Mouse (Mus musculus) ES-E14 (cell line): ENCODE data around the gene Carns1. TPM values are rescaled to one million over a fixed set of nuclear protein-coding genes. Genes with fewer than 3 reads are reported as not detected.

ENCODE experiments used
- DNase-seq: peaks from one replicate; pipeline ENCODE4 v3.0.0-alpha.2; 2013; ENCODE audit warnings: low read depth, low spot score
- H3K27ac ChIP-seq: 2 replicates; pipeline ENCODE4 v1.5.1; 2012; ENCODE audit warnings: low read depth, mild to moderate bottlenecking, low read length, moderate library complexity, mixed read lengths; ENCODE audit not compliant: poor library complexity, insufficient read depth, severe bottlenecking
- H3K36me3 ChIP-seq: 2 replicates; pipeline ENCODE4 v1.6.1; 2012; ENCODE audit warnings: mild to moderate bottlenecking, low read length, moderate library complexity, mixed read lengths; ENCODE audit not compliant: control insufficient read depth, poor library complexity, insufficient read depth, severe bottlenecking
- H3K4me1 ChIP-seq, 2 experiments: fragments of 150-350 bp in 1 of 2; sonication (generic) in 1 of 2; 2 replicates each; pipeline ENCODE4 v1.6.1; 2012; ENCODE audit warnings: low read length in 2 of 2, mild to moderate bottlenecking in 1 of 2, mixed read lengths in 1 of 2; ENCODE audit not compliant: control insufficient read depth in 2 of 2, insufficient read depth in 2 of 2, poor library complexity in 1 of 2
- H3K4me3 ChIP-seq, 2 experiments: fragments of 150-350 bp in 1 of 2; sonication (generic) in 1 of 2; 2 replicates each; pipeline ENCODE4 v1.5.1; 2012; ENCODE audit warnings: low read length in 2 of 2, low read depth in 1 of 2, mild to moderate bottlenecking in 1 of 2, mixed read lengths in 1 of 2; ENCODE audit not compliant: insufficient read depth in 1 of 2, poor library complexity in 1 of 2, severe bottlenecking in 1 of 2
- H3K9ac ChIP-seq: 2 replicates; pipeline ENCODE4 v1.6.1; 2012; ENCODE audit warnings: low read depth, mild to moderate bottlenecking, low read length, mixed read lengths; ENCODE audit not compliant: poor library complexity, insufficient read depth, severe bottlenecking
- H3K9me3 ChIP-seq: fragments of 150-350 bp; sonication (generic); 2 replicates; pipeline ENCODE4 v1.6.1; 2012; ENCODE audit warnings: low read depth, mild to moderate bottlenecking, low read length; ENCODE audit not compliant: control insufficient read depth, insufficient read depth
- CHD2 ChIP-seq: IDR thresholded peaks from 2 replicates; pipeline ENCODE4 v1.6.1; 2014; ENCODE audit warnings: mild to moderate bottlenecking, low read depth, low read length, inconsistent platforms
- HCFC1 ChIP-seq: IDR thresholded peaks from 2 replicates; pipeline ENCODE4 v1.6.1; 2012; ENCODE audit warnings: low read length, inconsistent platforms, borderline replicate concordance; ENCODE audit not compliant: insufficient read depth
- MAFK ChIP-seq: IDR thresholded peaks from 2 replicates; pipeline ENCODE4 v1.6.1; 2014; ENCODE audit warnings: mild to moderate bottlenecking, low read depth, low read length, inconsistent platforms; ENCODE audit not compliant: insufficient read depth
- ZC3H11A ChIP-seq: IDR thresholded peaks from 2 replicates; pipeline ENCODE4 v1.6.1; 2012; ENCODE audit warnings: low read depth, mild to moderate bottlenecking, inconsistent platforms, low read length, borderline replicate concordance
- ZNF384 ChIP-seq: IDR thresholded peaks from 2 replicates; pipeline ENCODE4 v1.6.1; 2012; ENCODE audit warnings: low read depth, low read length, inconsistent platforms
- in situ Hi-C, 2 experiments: fragments of 600-800 bp; cut with MboI; formaldehyde crosslinking; loops; one replicate each; pipeline ENCODE4 v1.15.1; 2025; ENCODE audit warnings: low sequenced_read_pairs in 2 of 2, inconsistent platforms in 1 of 2; ENCODE audit not compliant: unreplicated experiment in 2 of 2
- total RNA-seq: library from RNA; depleted of rRNA; stranded (reverse); fragments of 300-350 nt; gene quantifications from 2 replicates; pipeline ENCODE4 v1.2.3, GENCODE M21; 2012; rRNA removed

Carns1 gene
- 2.3 and 3.3 TPM in 2 replicates for total RNA-seq

- in situ Hi-C loops: no loop called here
- H3K9me3 ChIP-seq: no peaks in the 10 kb centered on the region
- H3K4me1 ChIP-seq: peaks cover 0 to 30% of the 10 kb centered on the region in 2 experiments; a peak in 2 of 4 replicates
- no peaks in the 10 kb centered on the region for H3K36me3 ChIP-seq
- H3K4me3 ChIP-seq: 0 out of 4 replicates have a peak within 1 kb of the TSS, but pooled peaks of 1 of the 2 experiments have one; percentile 21
- DNase-seq: no peak
- no peak within 1 kb of the TSS for H3K9ac ChIP-seq
- no peak for TF ChIP-seq ZC3H11A
- no peak for TF ChIP-seq ZNF384
- TF ChIP-seq MAFK: no peak
- TF ChIP-seq HCFC1: no peak
- no peak for TF ChIP-seq CHD2
- no peak within 1 kb of the TSS for H3K27ac ChIP-seq
These were observed at the start of gene Carns1 for GRCm38 (mm10) chr19:4175368-4175947. Carns1 (minus strand) TSS chr19:4175479.

- DNase-seq: no peak
- H3K4me1 ChIP-seq: peaks cover 0 to 8% of the 10 kb centered on the region in 2 experiments; a peak in 3 of 4 replicates
- H3K4me3 ChIP-seq: no peak overlapping the region
- H3K9me3 ChIP-seq: no peaks in the 10 kb centered on the region
- H3K36me3 ChIP-seq: no peaks in the 10 kb centered on the region
- no peak overlapping the region for H3K27ac ChIP-seq
- in situ Hi-C loops: no loop called here
- TF ChIP-seq CHD2 (no peak), ZC3H11A (no peak), HCFC1 (no peak), ZNF384 (no peak), MAFK (no peak)
- no peak overlapping the region for H3K9ac ChIP-seq
These were observed 46.9 kb upstream of the Carns1 start for GRCm38 (mm10) chr19:4222165-4222564.

- H3K9me3 ChIP-seq: no peaks in the 10 kb centered on the region
- TF ChIP-seq ZC3H11A (no peak), ZNF384 (no peak), MAFK (no peak), HCFC1 (no peak), CHD2 (no peak)
- no peak overlapping the region for H3K9ac ChIP-seq
- in situ Hi-C loops: no loop called here
- no peak overlapping the region for H3K27ac ChIP-seq
- DNase-seq: no peak
- H3K4me1 ChIP-seq: peaks cover 0 to 8% of the 10 kb centered on the region in 2 experiments; a peak in 3 of 4 replicates
- H3K36me3 ChIP-seq: no peaks in the 10 kb centered on the region
- H3K4me3 ChIP-seq: no peak overlapping the region
These were observed 45.9 kb upstream of the Carns1 start for GRCm38 (mm10) chr19:4220957-4221743.

- DNase-seq: no peak
- no peak overlapping the region for H3K27ac ChIP-seq
- H3K36me3 ChIP-seq: no peaks in the 10 kb centered on the region
- in situ Hi-C loops: no loop called here
- H3K9me3 ChIP-seq: no peaks in the 10 kb centered on the region
- H3K9ac ChIP-seq: no peak overlapping the region
- TF ChIP-seq ZNF384 (no peak), HCFC1 (no peak), CHD2 (no peak), ZC3H11A (no peak), MAFK (no peak)
- H3K4me1 ChIP-seq: peaks cover 0 to 8% of the 10 kb centered on the region in 2 experiments; a peak in 3 of 4 replicates
- H3K4me3 ChIP-seq: no peak overlapping the region
These were observed 45.1 kb upstream of the Carns1 start for GRCm38 (mm10) chr19:4220416-4220815.

- Histone ChIP-seq H3K9me3 (no peaks in the 10 kb centered on the region), H3K9ac (no peak overlapping the region), H3K4me1 (peaks cover 0 to 8% of the 10 kb centered on the region in 2 experiments; a peak in 3 of 4 replicates), H3K36me3 (no peaks in the 10 kb centered on the region), H3K27ac (no peak overlapping the region), H3K4me3 (no peak overlapping the region)
- in situ Hi-C loops: no loop called here
- no peak for DNase-seq
- TF ChIP-seq MAFK: no peak
- TF ChIP-seq ZC3H11A: no peak
- TF ChIP-seq HCFC1: no peak
- no peak for TF ChIP-seq CHD2
- no peak for TF ChIP-seq ZNF384
These were observed 44.7 kb upstream of the Carns1 start for GRCm38 (mm10) chr19:4219943-4220342.
